Comparison of ENCODE assay signal across 1 mouse cellular context in genomic region chr16:17890917-17891566, GRCm38 (mm10).
TF ChIP-seq lines count a peak whose summit lies in the region.

No protein-coding gene starts in this region.

TF ChIP-seq in CH12.LX, 34 proteins besides CTCF, POLR2A, EP300 and RAD21 (continued from another document):
- TF ChIP-seq TCF12 (IDR thresholded peaks at IDR 0.05; ENCODE audit: low read depth, low read length) (no peak), SMC3 (IDR thresholded peaks at IDR 0.05; ENCODE audit: low read depth, low read length) (no peak), MXI1 (IDR thresholded peaks at IDR 0.05; ENCODE audit: low read depth, low read length) (peak; percentile 84), MEF2A (IDR thresholded peaks at IDR 0.05; ENCODE audit: borderline replicate concordance, low read depth, low read length) (peak; percentile 44; the same call in 1 of the 2 replicates), NRF1 (IDR thresholded peaks at IDR 0.05; ENCODE audit: low read depth, low read length) (no peak), BHLHE40 (IDR thresholded peaks at IDR 0.05; ENCODE audit: low read depth, low read length) (no peak; the same call in 1 of the 2 replicates), PAX5 (IDR thresholded peaks at IDR 0.05; ENCODE audit: low read length) (no peak), MAZ (IDR thresholded peaks at IDR 0.05; ENCODE audit: low read depth, low read length) (no peak), IRF4 (IDR thresholded peaks at IDR 0.05; ENCODE audit: low read depth, low read length) (no peak; the same call in 1 of the 2 replicates), CHD2 (IDR thresholded peaks at IDR 0.05; ENCODE audit: low read length) (0 out of 2 replicates have a peak, but pooled peaks have one; percentile 30), ZC3H11A (IDR thresholded peaks at IDR 0.05; ENCODE audit: low read depth, low read length) (no peak), ELF1 (IDR thresholded peaks at IDR 0.05; ENCODE audit: low read depth, low read length) (no peak), TBP (conservative IDR thresholded peaks at IDR 0.05; ENCODE audit: low read depth, low read length) (no peak), ETS1 (conservative IDR thresholded peaks at IDR 0.05; ENCODE audit: low read depth, low read length) (no peak), CHD1 (IDR thresholded peaks at IDR 0.05; ENCODE audit: low read depth, low read length) (0 out of 2 replicates have a peak, but pooled peaks have one; percentile 85), GABPA (IDR thresholded peaks at IDR 0.05; ENCODE audit: insufficient replicate concordance, low read depth, low read length) (no peak), RCOR1 (conservative IDR thresholded peaks at IDR 0.05; ENCODE audit: low read depth, low read length) (no peak), USF2 (conservative IDR thresholded peaks at IDR 0.05; ENCODE audit: low read depth, low read length) (no peak), MYC (IDR thresholded peaks at IDR 0.05; ENCODE audit: low read depth, low read length) (0 out of 2 replicates have a peak, but pooled peaks have one; percentile 23), KAT2A (IDR thresholded peaks at IDR 0.05; ENCODE audit: insufficient replicate concordance, low read length) (no peak), USF1 (IDR thresholded peaks at IDR 0.05; ENCODE audit: low read depth, low read length) (no peak; the same call in 1 of the 2 replicates), JUN (IDR thresholded peaks at IDR 0.05; ENCODE audit: insufficient read depth, low read depth, low read length) (no peak), SIN3A (IDR thresholded peaks at IDR 0.05; ENCODE audit: low read length) (peak; percentile 70), POLR2AphosphoS2 (IDR thresholded peaks at IDR 0.05; ENCODE audit: low read depth, low read length) (no peak), ZNF384 (IDR thresholded peaks at IDR 0.05; ENCODE audit: low read depth, low read length) (no peak)
